Mouse (Mus musculus) CH12.LX (cell line): ENCODE results near the gene Lrp4.

Experiments used
- CTCF ChIP-seq, 2 experiments: IDR thresholded peaks in 1 of 2; conservative IDR thresholded peaks in 1 of 2; 2 replicates each; pipeline ENCODE4 v1.5.1; 2011 to 2012; ENCODE audit warnings: low read depth in 2 of 2, low read length in 2 of 2, improper control_type of control experiment in 1 of 2, inconsistent platforms in 1 of 2, mild to moderate bottlenecking in 1 of 2, moderate library complexity in 1 of 2
- ELF1 ChIP-seq: IDR thresholded peaks from 2 replicates; pipeline ENCODE4 v1.6.1; 2014; ENCODE audit warnings: low read depth, mild to moderate bottlenecking, inconsistent platforms, low read length, improper control_type of control experiment
- POLR2A ChIP-seq: IDR thresholded peaks from 2 replicates; pipeline ENCODE4 v1.6.1; 2011; ENCODE audit warnings: low read depth, mild to moderate bottlenecking, improper control_type of control experiment, low read length
- USF1 ChIP-seq: IDR thresholded peaks from 2 replicates; pipeline ENCODE4 v1.6.1; 2014; ENCODE audit warnings: low read depth, mild to moderate bottlenecking, inconsistent platforms, low read length, improper control_type of control experiment
- ZC3H11A ChIP-seq: IDR thresholded peaks from 2 replicates; pipeline ENCODE4 v1.6.1; 2012; ENCODE audit warnings: low read depth, mild to moderate bottlenecking, inconsistent platforms, low read length, improper control_type of control experiment

- no peak for TF ChIP-seq USF1
- no peak for TF ChIP-seq ELF1
- TF ChIP-seq ZC3H11A, result no peak
- TF ChIP-seq CTCF (conservative IDR thresholded peaks at IDR 0.05 in 1 of 2, IDR thresholded peaks at IDR 0.05 in 1 of 2; ENCODE audit: low read depth in 2 of 2, low read length in 2 of 2), result no peak
- no peak for TF ChIP-seq POLR2A
These were observed 34.8 kb downstream of the Lrp4 start for GRCm38 (mm10) chr2:91492071-91492635.
